Mouse (Mus musculus): ENCODE measurements around the gene Lgi2. TPM values are rescaled to one million over a fixed set of nuclear protein-coding genes. Genes with fewer than 3 reads are reported as not detected.
A peak's percentile ranks its signal among the peaks of the same experiment; 100 is the strongest.

The Lgi2 gene
- polyA plus RNA-seq, 1 experiment from 2014 or later = 1.4 TPM

- Histone ChIP-seq H3K9ac (ENCODE audit: low read length) (no peak overlapping the region), H3K27ac (ENCODE audit: low read depth, low read length) (no peak overlapping the region), H3K4me1 (ENCODE audit: control insufficient read depth, insufficient read depth, low read length) (no peaks in the 10 kb centered on the region), H3K4me3 (ENCODE audit: low read depth, low read length) (no peak overlapping the region), H3K9me3 (ENCODE audit: control insufficient read depth, low read length) (no peaks in the 10 kb centered on the region), H3K4me2 (ENCODE audit: low read depth) (no peak overlapping the region), H3K27me3 (ENCODE audit: control insufficient read depth, insufficient read depth, low read length) (no peaks in the 10 kb centered on the region), H3K36me3 (ENCODE audit: control insufficient read depth, insufficient read depth, low read length) (no peaks in the 10 kb centered on the region)
- DNase-seq (ENCODE audit: low spot score) = no peak
- WGBS = 93% methylated on average over 8 of the region's 8 CpGs
- ATAC-seq (ENCODE audit: insufficient read depth, low FRiP score, low TSS enrichment) = no peak
Observed at GRCm38 (mm10) chr5:52526324-52526986, 39.8 kb downstream of the Lgi2 start.

- H3K4me2 ChIP-seq (ENCODE audit: low read depth) = no peak overlapping the region
- no peaks in the 10 kb centered on the region for H3K9me3 ChIP-seq (ENCODE audit: control insufficient read depth, low read length)
- H3K27ac ChIP-seq (ENCODE audit: low read depth, low read length) = no peak overlapping the region
- ATAC-seq (ENCODE audit: insufficient read depth, low FRiP score, low TSS enrichment) (no peak), DNase-seq (ENCODE audit: low spot score) (peak; percentile 31)
- no peaks in the 10 kb centered on the region for H3K4me1 ChIP-seq (ENCODE audit: control insufficient read depth, insufficient read depth, low read length)
- 53% methylated on average over 3 of the region's 3 CpGs for WGBS
- no peaks in the 10 kb centered on the region for H3K36me3 ChIP-seq (ENCODE audit: control insufficient read depth, insufficient read depth, low read length)
- H3K4me3 ChIP-seq (ENCODE audit: low read depth, low read length) = no peak overlapping the region
- no peaks in the 10 kb centered on the region for H3K27me3 ChIP-seq (ENCODE audit: control insufficient read depth, insufficient read depth, low read length)
- no peak overlapping the region for H3K9ac ChIP-seq (ENCODE audit: low read length)
Observed at GRCm38 (mm10) chr5:52524207-52524606, 42.1 kb downstream of the Lgi2 start.

GRCm38 (mm10) chr5:52519921-52520320 lies 46.3 kb downstream of the Lgi2 start:
- Histone ChIP-seq H3K4me3 (ENCODE audit: low read depth, low read length) (no peak overlapping the region), H3K4me2 (ENCODE audit: low read depth) (no peak overlapping the region), H3K27ac (ENCODE audit: low read depth, low read length) (no peak overlapping the region), H3K27me3 (ENCODE audit: control insufficient read depth, insufficient read depth, low read length) (0 out of 2 replicates have a peak, but pooled peaks cover 4% of the 10 kb centered on the region), H3K4me1 (ENCODE audit: control insufficient read depth, insufficient read depth, low read length) (no peaks in the 10 kb centered on the region), H3K36me3 (ENCODE audit: control insufficient read depth, insufficient read depth, low read length) (no peaks in the 10 kb centered on the region), H3K9ac (ENCODE audit: low read length) (no peak overlapping the region), H3K9me3 (ENCODE audit: control insufficient read depth, low read length) (no peaks in the 10 kb centered on the region)
- no peak for ATAC-seq (ENCODE audit: insufficient read depth, low FRiP score, low TSS enrichment)
- 90% methylated on average over 2 of the region's 2 CpGs for WGBS
- no peak for DNase-seq (ENCODE audit: low spot score)

- no peaks in the 10 kb centered on the region for H3K9me3 ChIP-seq (ENCODE audit: control insufficient read depth, low read length)
- H3K4me2 ChIP-seq (ENCODE audit: low read depth) = peak overlapping the region; percentile 67
- no peaks in the 10 kb centered on the region for H3K4me1 ChIP-seq (ENCODE audit: control insufficient read depth, insufficient read depth, low read length)
- peak overlapping the region; percentile 60 for H3K9ac ChIP-seq (ENCODE audit: low read length)
- ATAC-seq (ENCODE audit: insufficient read depth, low FRiP score, low TSS enrichment) = peak; percentile 64; the same call in 1 of the 2 replicates
- no peaks in the 10 kb centered on the region for H3K36me3 ChIP-seq (ENCODE audit: control insufficient read depth, insufficient read depth, low read length)
- no peak overlapping the region for H3K27ac ChIP-seq (ENCODE audit: low read depth, low read length)
- 0 out of 2 replicates have a peak, but pooled peaks cover 4% of the 10 kb centered on the region for H3K27me3 ChIP-seq (ENCODE audit: control insufficient read depth, insufficient read depth, low read length)
- 14% methylated on average over 21 of the region's 21 CpGs for WGBS
- H3K4me3 ChIP-seq (ENCODE audit: low read depth, low read length) = peak overlapping the region; percentile 23
- peak; percentile 63 for DNase-seq (ENCODE audit: low spot score)
Observed at GRCm38 (mm10) chr5:52516072-52516476, 50.2 kb downstream of the Lgi2 start.

- peak overlapping the region; percentile 67 for H3K4me2 ChIP-seq (ENCODE audit: low read depth)
- DNase-seq (ENCODE audit: low spot score) (peak; percentile 78), ATAC-seq (ENCODE audit: insufficient read depth, low FRiP score, low TSS enrichment) (peak; percentile 48; the same call in 1 of the 2 replicates)
- no peaks in the 10 kb centered on the region for H3K4me1 ChIP-seq (ENCODE audit: control insufficient read depth, insufficient read depth, low read length)
- no peaks in the 10 kb centered on the region for H3K36me3 ChIP-seq (ENCODE audit: control insufficient read depth, insufficient read depth, low read length)
- H3K9ac ChIP-seq (ENCODE audit: low read length) = peak overlapping the region; percentile 60
- WGBS = 23% methylated on average over 22 of the region's 22 CpGs
- 0 out of 2 replicates have a peak, but pooled peaks cover 4% of the 10 kb centered on the region for H3K27me3 ChIP-seq (ENCODE audit: control insufficient read depth, insufficient read depth, low read length)
- H3K4me3 ChIP-seq (ENCODE audit: low read depth, low read length) = peak overlapping the region; percentile 23
- no peak overlapping the region for H3K27ac ChIP-seq (ENCODE audit: low read depth, low read length)
- no peaks in the 10 kb centered on the region for H3K9me3 ChIP-seq (ENCODE audit: control insufficient read depth, low read length)
Observed at GRCm38 (mm10) chr5:52515246-52516021, 50.8 kb downstream of the Lgi2 start.

- no peak overlapping the region for H3K9ac ChIP-seq (ENCODE audit: low read length)
- H3K4me1 ChIP-seq (ENCODE audit: control insufficient read depth, insufficient read depth, low read length) = no peaks in the 10 kb centered on the region
- no peak for DNase-seq (ENCODE audit: low spot score)
- no peak for ATAC-seq (ENCODE audit: insufficient read depth, low FRiP score, low TSS enrichment)
- no peak overlapping the region for H3K27ac ChIP-seq (ENCODE audit: low read depth, low read length)
- no peaks in the 10 kb centered on the region for H3K9me3 ChIP-seq (ENCODE audit: control insufficient read depth, low read length)
- no peak overlapping the region for H3K4me3 ChIP-seq (ENCODE audit: low read depth, low read length)
- no peaks in the 10 kb centered on the region for H3K27me3 ChIP-seq (ENCODE audit: control insufficient read depth, insufficient read depth, low read length)
- no peak overlapping the region for H3K4me2 ChIP-seq (ENCODE audit: low read depth)
- H3K36me3 ChIP-seq (ENCODE audit: control insufficient read depth, insufficient read depth, low read length) = no peaks in the 10 kb centered on the region
- 65% methylated on average over 3 of the region's 3 CpGs for WGBS
Observed at GRCm38 (mm10) chr5:52511089-52511488, 55.2 kb downstream of the Lgi2 start.

GRCm38 (mm10) chr5:52509416-52509815 lies 56.8 kb downstream of the Lgi2 start:
- H3K9me3 ChIP-seq (ENCODE audit: control insufficient read depth, low read length) = no peaks in the 10 kb centered on the region
- no peak overlapping the region for H3K4me2 ChIP-seq (ENCODE audit: low read depth)
- 90% methylated on average over 6 of the region's 6 CpGs for WGBS
- DNase-seq (ENCODE audit: low spot score) = no peak
- H3K4me1 ChIP-seq (ENCODE audit: control insufficient read depth, insufficient read depth, low read length) = no peaks in the 10 kb centered on the region
- no peak overlapping the region for H3K4me3 ChIP-seq (ENCODE audit: low read depth, low read length)
- H3K36me3 ChIP-seq (ENCODE audit: control insufficient read depth, insufficient read depth, low read length) = no peaks in the 10 kb centered on the region
- no peak for ATAC-seq (ENCODE audit: insufficient read depth, low FRiP score, low TSS enrichment)
- H3K27me3 ChIP-seq (ENCODE audit: control insufficient read depth, insufficient read depth, low read length) = no peaks in the 10 kb centered on the region
- no peak overlapping the region for H3K27ac ChIP-seq (ENCODE audit: low read depth, low read length)
- H3K9ac ChIP-seq (ENCODE audit: low read length) = no peak overlapping the region

- H3K9me3 ChIP-seq (ENCODE audit: control insufficient read depth, low read length) = no peaks in the 10 kb centered on the region
- H3K4me3 ChIP-seq (ENCODE audit: low read depth, low read length) = no peak overlapping the region
- no peaks in the 10 kb centered on the region for H3K27me3 ChIP-seq (ENCODE audit: control insufficient read depth, insufficient read depth, low read length)
- no peaks in the 10 kb centered on the region for H3K36me3 ChIP-seq (ENCODE audit: control insufficient read depth, insufficient read depth, low read length)
- H3K4me1 ChIP-seq (ENCODE audit: control insufficient read depth, insufficient read depth, low read length) = no peaks in the 10 kb centered on the region
- H3K27ac ChIP-seq (ENCODE audit: low read depth, low read length) = no peak overlapping the region
- 87% methylated on average over 13 of the region's 13 CpGs for WGBS
- ATAC-seq (ENCODE audit: insufficient read depth, low FRiP score, low TSS enrichment) (no peak), DNase-seq (ENCODE audit: low spot score) (no peak)
- H3K4me2 ChIP-seq (ENCODE audit: low read depth) = no peak overlapping the region
- no peak overlapping the region for H3K9ac ChIP-seq (ENCODE audit: low read length)
Observed at GRCm38 (mm10) chr5:52504666-52505065, 61.6 kb downstream of the Lgi2 start.

- no peak overlapping the region for H3K4me2 ChIP-seq (ENCODE audit: low read depth)
- ATAC-seq (ENCODE audit: insufficient read depth, low FRiP score, low TSS enrichment) (no peak), DNase-seq (ENCODE audit: low spot score) (no peak)
- no peaks in the 10 kb centered on the region for H3K27me3 ChIP-seq (ENCODE audit: control insufficient read depth, insufficient read depth, low read length)
- 88% methylated on average over 11 of the region's 11 CpGs for WGBS
- no peak overlapping the region for H3K9ac ChIP-seq (ENCODE audit: low read length)
- no peaks in the 10 kb centered on the region for H3K36me3 ChIP-seq (ENCODE audit: control insufficient read depth, insufficient read depth, low read length)
- no peaks in the 10 kb centered on the region for H3K4me1 ChIP-seq (ENCODE audit: control insufficient read depth, insufficient read depth, low read length)
- H3K27ac ChIP-seq (ENCODE audit: low read depth, low read length) = no peak overlapping the region
- no peak overlapping the region for H3K4me3 ChIP-seq (ENCODE audit: low read depth, low read length)
- no peaks in the 10 kb centered on the region for H3K9me3 ChIP-seq (ENCODE audit: control insufficient read depth, low read length)
Observed at GRCm38 (mm10) chr5:52504148-52504547, 62.1 kb downstream of the Lgi2 start.
